22 mouse cellular contexts compared by ENCODE assay signal in the genomic region with DNA sequence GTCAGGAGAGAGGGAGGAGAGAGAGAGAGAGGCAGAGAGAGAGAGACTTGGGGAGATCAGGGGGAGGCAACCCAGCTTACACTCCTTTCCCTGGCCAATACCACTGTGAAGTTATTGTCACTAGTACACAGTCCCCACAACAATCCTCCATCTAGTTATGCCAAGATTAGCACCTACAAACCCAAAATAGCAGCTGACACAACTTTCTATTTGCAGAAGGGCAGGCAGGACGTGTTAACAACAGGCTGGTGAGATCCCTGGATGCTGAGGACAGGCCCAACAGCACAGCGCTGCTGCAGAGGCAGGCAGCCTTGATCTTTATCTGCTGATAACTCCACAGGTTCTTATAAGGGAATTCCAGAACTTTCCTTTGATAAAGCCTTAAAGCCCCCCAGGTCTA. TPM values are rescaled to one million over a fixed set of nuclear protein-coding genes. Genes with fewer than 3 reads are reported as not detected.
DNase-seq lines count a peak whose midpoint lies in the region; ATAC-seq and TF ChIP-seq lines count a peak whose summit lies in the region.
"Had no signal": no experiment of that assay in that cellular context is flagged by ENCODE, and none has a peak within 500 bp of the region (broad histone marks: within the 10 kb centered on the region; RNA-seq: fewer than 3 reads in every experiment).

No protein-coding gene starts in this region.

- H3K4me3 ChIP-seq in lung, postnatal 0 days (ENCODE audit: low read depth, low read length): no peak overlapping the region
- no peak overlapping the region for H3K4me3 ChIP-seq in heart, embryonic 15.5 days
- H3K4me3 ChIP-seq: embryonic facial prominence, embryonic 10.5 days; forebrain, embryonic 12.5 days; hindbrain, embryonic 12.5 days; left cerebral cortex, adult 2 months; megakaryocyte, embryonic 14.5 days; midbrain, embryonic 15.5 days; myocyte had no signal

- H3K4me2 ChIP-seq in lung, postnatal 0 days (replicated peaks; ENCODE audit: low read depth, low read length): no peak overlapping the region
- peak overlapping the region; percentile 30; the same call in 1 of the 2 replicates for H3K4me2 ChIP-seq in heart, embryonic 15.5 days
- H3K4me2 ChIP-seq: forebrain, embryonic 12.5 days; hindbrain, embryonic 12.5 days; midbrain, embryonic 15.5 days had no signal

- no peaks in the 10 kb centered on the region; the same call in 1 of the 2 replicates for H3K4me1 ChIP-seq in lung, postnatal 0 days (ENCODE audit: insufficient read depth, low read depth, low read length)
- H3K4me1 ChIP-seq in heart, embryonic 15.5 days (replicated peaks): peaks cover 34% of the 10 kb centered on the region

- H3K9me3 ChIP-seq in lung, postnatal 0 days (ENCODE audit: low read length): no peaks in the 10 kb centered on the region
- H3K9me3 ChIP-seq in heart, embryonic 15.5 days (replicated peaks): no peaks in the 10 kb centered on the region
- H3K9me3 ChIP-seq: embryonic facial prominence, embryonic 10.5 days; forebrain, embryonic 12.5 days; hindbrain, embryonic 12.5 days; megakaryocyte, embryonic 14.5 days; midbrain, embryonic 15.5 days had no signal

- H3K36me3 ChIP-seq in lung, postnatal 0 days (ENCODE audit: insufficient read depth, low read length): no peaks in the 10 kb centered on the region
- H3K36me3 ChIP-seq in heart, embryonic 15.5 days: no peaks in the 10 kb centered on the region
- H3K36me3 ChIP-seq: embryonic facial prominence, embryonic 10.5 days; forebrain, embryonic 12.5 days; hindbrain, embryonic 12.5 days; midbrain, embryonic 15.5 days had no signal

- ATAC-seq in lung, postnatal 0 days: peak; percentile 46
- ATAC-seq in heart, embryonic 15.5 days (replicated peaks; ENCODE audit: insufficient number of reproducible peaks, insufficient read depth, low FRiP score, low read depth): peak; percentile 79
- ATAC-seq: midbrain, embryonic 15.5 days had no signal

- TF ChIP-seq EP300 in lung, postnatal 0 days (IDR thresholded peaks at IDR 0.05): no peak

- no peak overlapping the region for H3K9ac ChIP-seq in lung, postnatal 0 days (replicated peaks; ENCODE audit: low read depth)
- no peak overlapping the region for H3K9ac ChIP-seq in heart, embryonic 15.5 days
- H3K9ac ChIP-seq: forebrain, embryonic 12.5 days; hindbrain, embryonic 12.5 days; midbrain, embryonic 15.5 days had no signal

- 7% methylated on average over 2 of the region's 2 CpGs for WGBS in lung, postnatal 0 days
- WGBS in heart, embryonic 15.5 days: 16% methylated on average over 2 of the region's 2 CpGs

- no peak overlapping the region for H3K27ac ChIP-seq in lung, postnatal 0 days (ENCODE audit: low read length)
- peak overlapping the region; percentile 91 for H3K27ac ChIP-seq in heart, embryonic 15.5 days
- H3K27ac ChIP-seq: embryonic facial prominence, embryonic 10.5 days; forebrain, embryonic 12.5 days; hindbrain, embryonic 12.5 days; kidney, postnatal 0 days; left cerebral cortex, adult 2 months; midbrain, embryonic 15.5 days had no signal

- peak; percentile 21 for DNase-seq in adrenal gland, adult 2 months
- no peak for DNase-seq in adrenal gland, postnatal 4 days (ENCODE audit: low spot score in 2 of 2)
- DNase-seq in lung, postnatal 0 days (ENCODE audit: low spot score): peak; percentile 83
- DNase-seq in lung, adult 18-20 months: no peak
- DNase-seq in lung, postnatal 14 days: peak; percentile 11
- DNase-seq in c-Kit-positive CD71-positive TER-119-positive erythroid progenitor cells, embryonic 14.5 days (ENCODE audit: low spot score): no peak
- DNase-seq in gastrocnemius, adult 8-10 months (ENCODE audit: low spot score in 2 of 2): no peak
- DNase-seq: adrenal gland, adult 8-10 months; cerebellum, adult 11-12 months; gastrocnemius, postnatal 25 days; kidney, adult 18-20 months; left cerebral cortex, postnatal 4 days; liver had no signal

- H3K27me3 ChIP-seq in lung, postnatal 0 days (replicated peaks; ENCODE audit: insufficient read depth, low read length): no peaks in the 10 kb centered on the region
- no peaks in the 10 kb centered on the region for H3K27me3 ChIP-seq in heart, embryonic 15.5 days
- H3K27me3 ChIP-seq: midbrain, embryonic 15.5 days had no signal

- TF ChIP-seq CTCF in lung, postnatal 0 days (IDR thresholded peaks at IDR 0.05): no peak

RNA-seq across cellular contexts. Expression of a gene that starts 3.4 kb away (rescaled TPM):
- 10 to 100 TPM; 38.9 to 51.2 TPM for total RNA-seq in adrenal gland, adult 2 months (2021)
- polyA plus RNA-seq in adrenal gland, adult 2 months (2012; rRNA removed): 30.2 and 38.6 TPM in 2 replicates
- total RNA-seq in adrenal gland, postnatal 4 days (2021): 100 to 1,000 TPM; 115 to 122 TPM
- polyA plus RNA-seq in lung, postnatal 0 days (2015; fragmentation: Nextera tagmentation; extraction: Ambion mirVana): 72.0 and 73.6 TPM in 2 replicates
- 111 and 117 TPM in 2 replicates for polyA plus RNA-seq in heart, embryonic 15.5 days (2015; fragmentation: Nextera tagmentation; extraction: Ambion mirVana)
- total RNA-seq in gastrocnemius, adult 8-10 months (2022): 10 to 100 TPM in 3 of 4 experiments, 1 to 10 TPM in 1; 9.2 to 16.9 (median 11.5) TPM

Comparison
In these comparisons a context has a peak if more than half of its experiments do, and no peak if none do; other contexts are left out.
1. DNase-seq: peak in adrenal gland, adult 2 months (single experiment), lung, postnatal 0 days (single experiment) and lung, postnatal 14 days (single experiment); none in adrenal gland, postnatal 4 days (0 of 2), lung, adult 18-20 months (0 of 2), c-Kit-positive CD71-positive TER-119-positive erythroid progenitor cells, embryonic 14.5 days (single experiment) and gastrocnemius, adult 8-10 months (0 of 2).